Comparison of ENCODE assay signal across 28 mouse cellular contexts in genomic region chr6:79817616-79818015, GRCm38 (mm10). TPM values are rescaled to one million over a fixed set of nuclear protein-coding genes. Genes with fewer than 3 reads are reported as not detected.
DNase-seq lines count a peak whose midpoint lies in the region; ATAC-seq and TF ChIP-seq lines count a peak whose summit lies in the region.
"Had no signal": no experiment of that assay in that cellular context is flagged by ENCODE, and none has a peak within 500 bp of the region (broad histone marks: within the 10 kb centered on the region; RNA-seq: fewer than 3 reads in every experiment).

Gene Gm20594 (plus strand): TSS chr6:79817916.

- TF ChIP-seq CTCF in bone marrow, adult 2 months (IDR thresholded peaks at IDR 0.05; ENCODE audit: control insufficient read depth, insufficient read depth, low read length) = no peak
- TF ChIP-seq CTCF in olfactory bulb, adult 2 months (IDR thresholded peaks at IDR 0.05; ENCODE audit: insufficient read depth, low read depth, low read length) = no peak
- no peak for TF ChIP-seq CTCF in forebrain, postnatal 0 days (IDR thresholded peaks at IDR 0.05; ENCODE audit: low read depth)

- ATAC-seq in forebrain, postnatal 0 days = no peak

- 32% methylated on average over 1 of the region's 1 CpGs for WGBS in bone marrow, adult 2 months
- 76% methylated on average over 1 of the region's 1 CpGs for WGBS in olfactory bulb, adult 2 months
- 68% methylated on average over 1 of the region's 1 CpGs for WGBS in forebrain, postnatal 0 days

- H3K9me3 ChIP-seq in forebrain, postnatal 0 days (ENCODE audit: low read length) = no peaks in the 10 kb centered on the region
- H3K9me3 ChIP-seq: G1E had no signal

- no peaks in the 10 kb centered on the region for H3K4me1 ChIP-seq in bone marrow, adult 2 months (ENCODE audit: control insufficient read depth, insufficient read depth, low read length)
- no peaks in the 10 kb centered on the region for H3K4me1 ChIP-seq in brown adipose tissue, adult 24 weeks (ENCODE audit: control insufficient read depth, insufficient read depth, insufficient read length, low read length)
- H3K4me1 ChIP-seq in olfactory bulb, adult 2 months (ENCODE audit: control insufficient read depth, insufficient read depth, low read length) = no peaks in the 10 kb centered on the region
- no peaks in the 10 kb centered on the region for H3K4me1 ChIP-seq in forebrain, postnatal 0 days (ENCODE audit: insufficient read depth)

- no peaks in the 10 kb centered on the region for H3K27me3 ChIP-seq in forebrain, postnatal 0 days (ENCODE audit: insufficient read depth, low read length)
- H3K27me3 ChIP-seq: CH12.LX, Patski had no signal

- H3K4me2 ChIP-seq in forebrain, postnatal 0 days (ENCODE audit: low read depth) = no peak within 1 kb of the TSS

- H3K27ac ChIP-seq in bone marrow, adult 2 months (ENCODE audit: control insufficient read depth, insufficient read depth, low read depth, low read length, poor library complexity) = no peak within 1 kb of the TSS
- H3K27ac ChIP-seq in brown adipose tissue, adult 24 weeks (replicated peaks; ENCODE audit: low read depth, low read length) = no peak within 1 kb of the TSS
- H3K27ac ChIP-seq in olfactory bulb, adult 2 months (ENCODE audit: insufficient read depth, low read depth, low read length) = no peak within 1 kb of the TSS
- no peak within 1 kb of the TSS for H3K27ac ChIP-seq in forebrain, postnatal 0 days (ENCODE audit: low read depth, low read length)

- no peak within 1 kb of the TSS for H3K9ac ChIP-seq in forebrain, postnatal 0 days

- TF ChIP-seq POLR2A in bone marrow, adult 2 months (IDR thresholded peaks at IDR 0.05; ENCODE audit: borderline replicate concordance, control insufficient read depth, low read depth, low read length) = no peak
- TF ChIP-seq POLR2A in olfactory bulb, adult 2 months (IDR thresholded peaks at IDR 0.05; ENCODE audit: insufficient read depth, low read depth, low read length) = no peak

- DNase-seq in spleen, postnatal 36 days (ENCODE audit: low spot score in 2 of 2) = no peak
- no peak for DNase-seq in forebrain, postnatal 0 days
- no peak for DNase-seq in heart, postnatal 10 days
- DNase-seq: adrenal gland, adult 2 months; adrenal gland, adult 8-10 months; adrenal gland, postnatal 10 days; adrenal gland, postnatal 14 days; adrenal gland, postnatal 25 days; adrenal gland, postnatal 36 days; B cell, adult 2 months; cerebellum, adult 11 months; cerebellum, adult 11-12 months; cerebellum, adult 18-20 months; cerebellum, adult 2 months; cerebellum, adult 8-10 months had no signal

- intact Hi-C loops in heart, postnatal 10 days (cut with DNase I) = no loop called here

- no peak within 1 kb of the TSS for H3K4me3 ChIP-seq in bone marrow, adult 2 months (replicated peaks; ENCODE audit: control insufficient read depth, low read depth, low read length)
- H3K4me3 ChIP-seq in brown adipose tissue, adult 24 weeks (ENCODE audit: insufficient read depth, low read depth, low read length) = no peak within 1 kb of the TSS
- H3K4me3 ChIP-seq in olfactory bulb, adult 2 months (ENCODE audit: insufficient read depth, low read depth, low read length) = no peak within 1 kb of the TSS
- H3K4me3 ChIP-seq in forebrain, postnatal 0 days (ENCODE audit: low read depth, low read length) = no peak within 1 kb of the TSS

- H3K36me3 ChIP-seq in forebrain, postnatal 0 days (ENCODE audit: insufficient read depth) = no peaks in the 10 kb centered on the region
- H3K36me3 ChIP-seq: G1E had no signal

RNA-seq across cellular contexts. Expression of gene Gm20594, which starts in this region (rescaled TPM):
- 8.3 and 17.0 TPM in 2 replicates for polyA plus RNA-seq in bone marrow, adult 2 months (2011; ENCODE audit: insufficient read depth, insufficient read length, low replicate concordance, missing spikeins)
- 15.7 and 19.5 TPM in 2 replicates for polyA plus RNA-seq in brown adipose tissue, adult 24 weeks (2012; ENCODE audit: insufficient read depth, insufficient read length, missing spikeins)
- not detected in 2 replicates for polyA plus RNA-seq in olfactory bulb, adult 2 months (2012; ENCODE audit: insufficient read depth, insufficient read length, low replicate concordance, missing spikeins)
- total RNA-seq in forebrain, postnatal 0 days (2014; rRNA removed) = not detected in 2 replicates
- not detected in 2 replicates for polyA plus RNA-seq in forebrain, postnatal 0 days (2015; fragmentation: Nextera tagmentation; extraction: Ambion mirVana)
- total RNA-seq in heart, postnatal 10 days (2021) = not detected
- total RNA-seq: adrenal gland, adult 18-20 months; adrenal gland, adult 2 months; adrenal gland, adult 8-10 months; adrenal gland, postnatal 10 days; adrenal gland, postnatal 14 days; adrenal gland, postnatal 25 days; adrenal gland, postnatal 36 days; adrenal gland, postnatal 4 days; CH12.LX; ES-E14; G1E; MEL had no signal
- polyA plus RNA-seq: activated CD4-positive, CD25-positive, alpha-beta regulatory T cell, adult 4 months; adrenal gland, adult 2 months; brain, embryonic 14.5 days; C2C12; cerebellum, adult 2 months; G1E; Patski had no signal
